Mouse (Mus musculus) forebrain, embryonic 15.5 days (tissue): ENCODE results near the gene Olfr1494. TPM values are rescaled to one million over a fixed set of nuclear protein-coding genes. Genes with fewer than 3 reads are reported as not detected.

Experiments
- ATAC-seq: fragments of 200-750 bp; cut with Nextera tagmentation; replicated peaks from 2 replicates; pipeline ENCODE4 v1.8.0; 2017; ENCODE audit warnings: mild to moderate bottlenecking, moderate TSS enrichment, moderate library complexity
- H3K27ac ChIP-seq: fragments of 300-500 bp; sonication (generic); replicated peaks from 2 replicates; pipeline ENCODE4 v1.5.1; 2015; ENCODE audit warnings: mild to moderate bottlenecking, inconsistent platforms
- H3K27me3 ChIP-seq: fragments of 300-500 bp; sonication (generic); 2 replicates; pipeline ENCODE4 v1.6.1; 2015; ENCODE audit warnings: inconsistent platforms
- H3K36me3 ChIP-seq: fragments of 300-500 bp; sonication (generic); 2 replicates; pipeline ENCODE4 v1.6.1; 2015; ENCODE audit warnings: mild to moderate bottlenecking, inconsistent platforms
- H3K4me1 ChIP-seq: fragments of 300-500 bp; sonication (generic); 2 replicates; pipeline ENCODE4 v1.6.1; 2015; ENCODE audit warnings: inconsistent platforms
- H3K4me2 ChIP-seq: fragments of 300-500 bp; sonication (generic); replicated peaks from 2 replicates; pipeline ENCODE4 v1.6.1; 2015; ENCODE audit warnings: mild to moderate bottlenecking, inconsistent platforms
- H3K4me3 ChIP-seq: fragments of 300-500 bp; sonication (generic); 2 replicates; pipeline ENCODE4 v1.5.1; 2015; ENCODE audit warnings: mild to moderate bottlenecking, inconsistent platforms
- H3K9ac ChIP-seq: fragments of 300-500 bp; sonication (generic); replicated peaks from 2 replicates; pipeline ENCODE4 v1.6.1; 2015; ENCODE audit warnings: mild to moderate bottlenecking, inconsistent platforms
- H3K9me3 ChIP-seq: fragments of 300-500 bp; sonication (generic); 2 replicates; pipeline ENCODE4 v1.6.1; 2016; ENCODE audit warnings: inconsistent platforms
- WGBS: fragments of 180-500 bp; shearing (Covaris S2); methylation state at CpG from one replicate; pipeline ENCODE4 v1.1.7; 2015; ENCODE audit warnings: mixed read lengths; 5-methylcytosine and 5-hydroxymethylcytosine counted together
- polyA plus RNA-seq: library from polyadenylated mRNA; unstranded; fragments of >200 nt; fragmentation: Nextera tagmentation; extraction: Ambion mirVana; gene quantifications from 2 replicates; pipeline ENCODE4 v1.2.1, GENCODE M21; 2015

Gene Olfr1494
- not detected in 2 replicates for polyA plus RNA-seq

DNA sequence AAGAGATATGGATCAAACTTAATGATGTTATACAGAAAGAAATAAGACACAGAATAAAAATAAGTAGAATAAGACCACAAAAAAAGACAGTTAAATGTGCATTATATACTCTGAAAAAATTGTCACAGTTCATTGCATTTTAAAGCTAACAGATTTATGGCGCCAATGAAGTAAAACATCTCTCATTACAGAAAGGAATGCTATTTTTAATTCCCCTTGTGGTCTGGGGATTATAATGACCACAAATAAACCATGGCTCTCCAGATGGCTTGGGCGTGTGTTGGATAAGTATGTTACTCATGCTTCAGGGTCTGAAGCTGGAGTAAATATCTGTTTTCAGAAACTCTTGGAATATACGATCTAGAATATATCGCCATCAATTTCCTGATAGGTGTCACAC lies at the start of gene Olfr1494:
Gene Olfr1494 (plus strand): TSS at position 301 of the 400 bp plus-strand sequence.
- WGBS, result 95% methylated on average over 4 of the region's 4 CpGs
- Histone ChIP-seq H3K4me1 (no peaks in the 10 kb centered on the region), H3K4me2 (no peak within 1 kb of the TSS), H3K4me3 (no peak within 1 kb of the TSS), H3K27ac (no peak within 1 kb of the TSS), H3K9ac (no peak within 1 kb of the TSS), H3K36me3 (no peaks in the 10 kb centered on the region), H3K27me3 (no peaks in the 10 kb centered on the region), H3K9me3 (no peaks in the 10 kb centered on the region)
- no peak for ATAC-seq

DNA sequence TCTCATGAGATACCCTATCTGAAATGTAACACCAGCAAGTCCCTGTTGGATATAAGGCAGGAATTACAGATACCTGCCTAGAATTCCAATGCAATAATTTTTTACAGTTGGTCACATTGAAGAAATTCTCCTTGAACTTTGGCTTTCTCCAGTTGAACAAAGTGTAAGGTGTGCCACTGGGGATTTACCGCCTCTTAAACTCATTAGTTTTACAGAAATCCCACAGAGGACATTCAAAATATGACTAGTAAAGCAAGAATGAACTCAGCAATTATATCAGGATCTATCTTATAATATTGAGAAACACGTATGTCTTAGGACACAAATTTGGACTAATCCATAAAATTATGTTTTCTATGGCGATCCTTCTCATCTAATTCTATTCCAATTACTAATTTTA lies 42.6 kb upstream of the Olfr1494 start, which contains the start of gene Olfr1491:
Gene Olfr1491 (plus strand): TSS at position 301 of the 400 bp plus-strand sequence.
- no peak within 1 kb of the TSS for H3K4me3 ChIP-seq
- no peaks in the 10 kb centered on the region for H3K4me1 ChIP-seq
- no peak within 1 kb of the TSS for H3K4me2 ChIP-seq
- H3K27me3 ChIP-seq, result no peaks in the 10 kb centered on the region
- 78% methylated on average over 3 of the region's 3 CpGs for WGBS
- H3K9me3 ChIP-seq, result no peaks in the 10 kb centered on the region
- no peak within 1 kb of the TSS for H3K9ac ChIP-seq
- no peak within 1 kb of the TSS for H3K27ac ChIP-seq
- no peak for ATAC-seq
- no peaks in the 10 kb centered on the region for H3K36me3 ChIP-seq

DNA sequence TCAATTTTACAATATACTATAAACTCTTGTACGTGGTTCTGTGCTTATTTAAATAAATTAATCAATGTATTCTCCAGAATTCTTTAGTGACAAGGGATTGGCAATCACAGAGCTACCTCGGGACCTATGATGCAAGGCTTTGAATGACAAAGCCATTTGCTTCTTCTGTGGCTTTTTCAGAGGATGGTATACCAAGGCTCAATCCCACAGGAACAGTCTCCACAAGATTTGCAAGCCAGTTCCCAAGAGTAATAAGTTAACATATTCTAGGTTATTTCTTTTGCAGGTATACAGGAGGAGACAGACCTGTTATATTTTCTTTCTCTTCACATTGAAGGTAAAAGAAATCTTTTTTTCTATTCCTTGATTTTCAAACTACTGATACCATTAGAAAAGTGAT lies 16.6 kb upstream of the Olfr1494 start, which contains the start of gene Olfr1493-ps1:
Gene Olfr1493-ps1 (plus strand): TSS at position 301 of the 400 bp plus-strand sequence.
- Histone ChIP-seq H3K9ac (no peak within 1 kb of the TSS), H3K4me1 (no peaks in the 10 kb centered on the region), H3K27me3 (no peaks in the 10 kb centered on the region), H3K4me2 (no peak within 1 kb of the TSS), H3K9me3 (no peaks in the 10 kb centered on the region), H3K36me3 (no peaks in the 10 kb centered on the region), H3K27ac (no peak within 1 kb of the TSS), H3K4me3 (no peak within 1 kb of the TSS)
- no peak for ATAC-seq
- 59% methylated on average over 2 of the region's 2 CpGs for WGBS

DNA sequence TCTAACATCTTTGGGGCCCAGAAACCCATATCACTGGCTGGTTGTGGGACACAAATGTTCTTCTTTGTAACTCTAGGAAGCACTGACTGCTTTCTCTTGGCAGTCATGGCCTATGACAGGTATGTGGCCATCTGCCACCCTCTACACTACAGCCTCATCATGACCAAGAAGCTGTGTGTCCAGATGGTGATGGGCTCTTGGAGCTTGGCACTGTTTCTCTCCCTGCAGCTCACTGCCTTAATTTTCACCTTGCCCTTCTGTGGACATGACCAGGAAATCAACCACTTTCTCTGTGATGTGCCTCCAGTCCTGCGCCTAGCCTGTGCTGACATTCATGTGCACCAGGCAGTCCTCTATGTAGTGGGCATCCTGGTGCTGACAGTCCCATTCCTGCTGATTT lies 9.8 kb downstream of the Olfr1494 start:
- Histone ChIP-seq H3K36me3 (no peaks in the 10 kb centered on the region), H3K4me3 (no peak overlapping the region), H3K4me1 (no peaks in the 10 kb centered on the region), H3K9ac (no peak overlapping the region), H3K27ac (no peak overlapping the region), H3K9me3 (no peaks in the 10 kb centered on the region), H3K27me3 (no peaks in the 10 kb centered on the region), H3K4me2 (no peak overlapping the region)
- ATAC-seq, result no peak
- WGBS, result 95% methylated on average over 1 of the region's 1 CpGs

DNA sequence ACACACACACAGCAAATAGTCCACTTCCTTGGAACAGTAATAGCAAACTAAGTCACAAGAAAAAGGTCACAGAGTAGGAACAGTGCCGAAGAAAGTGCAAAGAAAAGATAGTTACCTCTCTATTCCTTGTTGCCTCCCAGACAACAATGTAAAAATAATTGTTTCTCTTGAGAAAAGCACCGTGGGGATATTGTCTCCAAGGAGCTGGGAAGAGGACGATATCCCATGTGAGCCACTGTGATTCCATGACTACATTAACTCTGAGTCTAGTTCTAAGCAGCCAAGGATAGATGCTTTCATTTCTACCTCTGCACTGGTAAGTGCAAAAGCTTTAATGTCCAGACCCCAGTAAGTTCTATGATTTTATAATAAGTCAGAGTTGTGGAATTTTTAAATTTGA lies 24.8 kb downstream of the Olfr1494 start, which contains the start of gene Olfr1495:
Gene Olfr1495 (plus strand): TSS at position 301 of the 400 bp plus-strand sequence.
- no peak within 1 kb of the TSS for H3K4me2 ChIP-seq
- no peaks in the 10 kb centered on the region for H3K4me1 ChIP-seq
- H3K4me3 ChIP-seq, result no peak within 1 kb of the TSS
- no peaks in the 10 kb centered on the region for H3K27me3 ChIP-seq
- H3K36me3 ChIP-seq, result no peaks in the 10 kb centered on the region
- ATAC-seq, result no peak
- 86% methylated on average over 3 of the region's 3 CpGs for WGBS
- no peak within 1 kb of the TSS for H3K9ac ChIP-seq
- H3K9me3 ChIP-seq, result no peaks in the 10 kb centered on the region
- H3K27ac ChIP-seq, result no peak within 1 kb of the TSS

DNA sequence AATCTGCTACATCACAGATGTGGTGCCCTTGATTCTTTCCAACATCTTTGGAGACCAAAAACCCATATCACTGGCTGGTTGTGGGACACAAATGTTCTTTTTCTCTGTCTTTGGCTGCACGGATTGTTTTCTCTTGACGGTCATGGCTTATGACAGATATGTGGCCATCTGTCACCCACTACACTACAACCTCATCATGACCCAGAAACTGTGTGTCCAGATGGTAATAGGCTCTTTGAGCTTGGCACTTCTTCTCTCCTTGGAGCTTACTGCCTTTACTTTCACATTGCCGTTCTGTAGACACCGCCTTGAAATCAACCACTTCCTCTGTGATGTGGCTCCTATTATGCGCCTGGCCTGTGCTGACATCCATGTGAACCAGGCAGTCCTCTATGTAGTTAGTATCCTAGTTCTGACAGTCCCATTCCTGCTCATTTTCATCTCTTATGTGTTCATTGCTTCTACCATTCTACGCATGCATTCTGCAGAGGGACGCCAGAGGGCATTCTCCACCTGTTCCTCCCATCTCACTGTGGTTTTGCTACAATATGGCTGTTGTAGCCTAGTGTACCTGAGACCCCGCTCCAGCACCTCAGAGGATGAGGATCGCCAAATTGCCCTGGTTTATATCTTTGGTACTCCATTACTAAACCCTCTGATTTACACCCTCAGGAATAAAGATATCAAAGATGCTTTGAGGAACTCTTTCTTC lies 29.2 kb downstream of the Olfr1494 start:
- no peaks in the 10 kb centered on the region for H3K4me1 ChIP-seq
- H3K36me3 ChIP-seq, result no peaks in the 10 kb centered on the region
- H3K4me3 ChIP-seq, result no peak overlapping the region
- no peak for ATAC-seq
- no peak overlapping the region for H3K9ac ChIP-seq
- WGBS, result 90% methylated on average over 9 of the region's 9 CpGs
- H3K4me2 ChIP-seq, result no peak overlapping the region
- H3K9me3 ChIP-seq, result no peaks in the 10 kb centered on the region
- H3K27ac ChIP-seq, result no peak overlapping the region
- H3K27me3 ChIP-seq, result no peaks in the 10 kb centered on the region

DNA sequence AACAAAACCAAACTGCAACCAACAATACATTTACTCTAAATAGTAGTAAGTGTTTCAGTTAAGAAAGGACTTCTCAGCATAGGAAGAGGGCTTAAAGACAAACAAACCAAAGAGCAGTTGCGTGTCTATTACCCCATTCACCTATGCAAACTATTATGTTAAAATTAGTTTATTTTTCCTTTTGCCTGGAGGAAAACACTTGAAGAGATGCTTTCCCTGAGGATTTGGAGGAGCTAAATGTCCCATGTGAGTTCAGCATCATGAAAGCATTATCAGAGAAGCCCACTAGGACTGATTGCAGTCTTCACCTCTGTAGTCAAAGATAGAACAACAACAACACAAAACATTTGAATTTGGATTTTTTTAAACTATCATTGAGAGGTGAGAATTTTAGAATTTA lies 38.0 kb downstream of the Olfr1494 start, which contains the start of gene Olfr1496:
Gene Olfr1496 (plus strand): TSS at position 301 of the 400 bp plus-strand sequence.
- no peaks in the 10 kb centered on the region for H3K9me3 ChIP-seq
- H3K27ac ChIP-seq, result no peak within 1 kb of the TSS
- H3K4me2 ChIP-seq, result no peak within 1 kb of the TSS
- no peak within 1 kb of the TSS for H3K9ac ChIP-seq
- no peaks in the 10 kb centered on the region for H3K36me3 ChIP-seq
- WGBS, result 87% methylated on average over 1 of the region's 1 CpGs
- no peak within 1 kb of the TSS for H3K4me3 ChIP-seq
- no peaks in the 10 kb centered on the region for H3K27me3 ChIP-seq
- H3K4me1 ChIP-seq, result no peaks in the 10 kb centered on the region
- no peak for ATAC-seq

DNA sequence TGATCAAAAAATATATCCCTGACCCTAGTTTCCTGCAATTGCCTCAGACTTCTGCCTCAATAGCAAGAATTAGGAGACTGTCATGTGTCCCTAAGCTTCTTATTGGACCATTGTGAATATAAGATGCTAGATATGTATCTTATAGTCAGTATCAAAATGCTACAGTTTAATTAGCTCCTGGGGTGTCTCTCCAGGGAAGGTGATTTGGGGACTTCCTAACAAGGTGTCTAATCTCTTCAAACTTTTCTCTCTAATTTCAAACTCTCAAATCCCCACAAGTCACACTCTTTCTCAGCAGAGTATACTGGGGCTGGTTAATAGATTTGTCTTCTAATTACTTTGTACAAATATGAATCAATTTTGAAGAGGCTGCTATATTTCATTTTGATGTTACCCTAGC lies 58.6 kb downstream of the Olfr1494 start, which contains the start of gene Olfr1497:
Gene Olfr1497 (minus strand): TSS at position 101 of the 400 bp plus-strand sequence.
- Histone ChIP-seq H3K4me3 (no peak within 1 kb of the TSS), H3K4me1 (no peaks in the 10 kb centered on the region), H3K27me3 (no peaks in the 10 kb centered on the region), H3K4me2 (no peak within 1 kb of the TSS), H3K9ac (no peak within 1 kb of the TSS), H3K36me3 (no peaks in the 10 kb centered on the region), H3K9me3 (no peaks in the 10 kb centered on the region), H3K27ac (no peak within 1 kb of the TSS)
- ATAC-seq, result no peak

Other genes starting within 250 kb of the Olfr1494 start
- not detected in 2 replicates for gene Olfr1477, start 239.2 kb upstream of the Olfr1494 start, polyA plus RNA-seq
- not detected in 2 replicates for gene Olfr1480, start 211.8 kb upstream of the Olfr1494 start, polyA plus RNA-seq
- not detected in 2 replicates for gene Olfr1484, start 156.2 kb upstream of the Olfr1494 start, polyA plus RNA-seq
- not detected in 2 replicates for gene Olfr1487, start 122.4 kb upstream of the Olfr1494 start, polyA plus RNA-seq
- gene Olfr1489, start 108.1 kb upstream of the Olfr1494 start, polyA plus RNA-seq, result not detected in 2 replicates
- not detected in 2 replicates for gene Olfr1490, start 88.6 kb upstream of the Olfr1494 start, polyA plus RNA-seq
- gene Olfr1491, start 42.5 kb upstream of the Olfr1494 start, polyA plus RNA-seq, result not detected in 2 replicates
- not detected in 2 replicates for gene Olfr1493-ps1, start 16.4 kb upstream of the Olfr1494 start, polyA plus RNA-seq
- gene Olfr1495, start 24.9 kb downstream of the Olfr1494 start, polyA plus RNA-seq, result not detected in 2 replicates
- gene Olfr1496, start 38.1 kb downstream of the Olfr1494 start, polyA plus RNA-seq, result not detected in 2 replicates
- not detected in 2 replicates for gene Olfr1497, start 58.5 kb downstream of the Olfr1494 start, polyA plus RNA-seq
- gene Olfr1499, start 79.7 kb downstream of the Olfr1494 start, polyA plus RNA-seq, result not detected in 2 replicates
- gene Olfr1500, start 90.8 kb downstream of the Olfr1494 start, polyA plus RNA-seq, result not detected in 2 replicates
- not detected in 2 replicates for gene Olfr1501, start 111.0 kb downstream of the Olfr1494 start, polyA plus RNA-seq
- not detected in 2 replicates for gene Olfr1502, start 122.1 kb downstream of the Olfr1494 start, polyA plus RNA-seq
- gene Olfr1504, start 158.2 kb downstream of the Olfr1494 start, polyA plus RNA-seq, result not detected in 2 replicates
- gene Olfr1505, start 173.8 kb downstream of the Olfr1494 start, polyA plus RNA-seq, result not detected in 2 replicates